Mouse (Mus musculus) thymus, adult 2 months (tissue): Measurements from ENCODE around the gene Gna15.

Experiments
- CTCF ChIP-seq: fragments of 200-500 bp; IDR thresholded peaks from 2 replicates; pipeline ENCODE4 v1.5.1; 2012; ENCODE audit warnings: mild to moderate bottlenecking, control low read depth, low read length, moderate library complexity, borderline replicate concordance; ENCODE audit not compliant: control insufficient read depth, poor library complexity, insufficient read depth; ENCODE audit errors: extremely low read depth
- POLR2A ChIP-seq: fragments of 200-500 bp; IDR thresholded peaks from 2 replicates; pipeline ENCODE4 v1.6.1; 2012; ENCODE audit warnings: mild to moderate bottlenecking, low read length, control low read depth, moderate library complexity; ENCODE audit not compliant: control insufficient read depth, poor library complexity, insufficient read depth; ENCODE audit errors: extremely low read depth

DNA sequence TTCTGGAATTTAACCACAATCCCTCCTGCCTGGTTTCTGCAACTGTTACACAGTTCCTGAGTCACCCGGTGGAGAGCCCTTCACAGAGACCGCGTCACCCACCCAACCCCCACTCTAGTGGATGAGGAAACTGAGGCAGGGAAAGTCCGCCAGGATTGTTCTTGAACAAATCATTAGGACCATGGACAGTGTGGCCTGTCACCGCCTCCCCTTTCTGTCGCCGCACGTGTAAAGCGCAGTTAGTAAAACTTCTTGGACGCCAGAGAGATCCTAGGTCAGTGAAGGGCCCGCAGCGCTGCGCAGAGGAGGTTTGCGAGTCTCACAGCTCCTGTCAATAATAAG, 71.1 kb downstream of the Gna15 start:
- TF ChIP-seq POLR2A: no peak
- TF ChIP-seq CTCF: no peak
